Mouse (Mus musculus): ENCODE measurements around the gene Klhl2.

Gene Klhl2

DNA sequence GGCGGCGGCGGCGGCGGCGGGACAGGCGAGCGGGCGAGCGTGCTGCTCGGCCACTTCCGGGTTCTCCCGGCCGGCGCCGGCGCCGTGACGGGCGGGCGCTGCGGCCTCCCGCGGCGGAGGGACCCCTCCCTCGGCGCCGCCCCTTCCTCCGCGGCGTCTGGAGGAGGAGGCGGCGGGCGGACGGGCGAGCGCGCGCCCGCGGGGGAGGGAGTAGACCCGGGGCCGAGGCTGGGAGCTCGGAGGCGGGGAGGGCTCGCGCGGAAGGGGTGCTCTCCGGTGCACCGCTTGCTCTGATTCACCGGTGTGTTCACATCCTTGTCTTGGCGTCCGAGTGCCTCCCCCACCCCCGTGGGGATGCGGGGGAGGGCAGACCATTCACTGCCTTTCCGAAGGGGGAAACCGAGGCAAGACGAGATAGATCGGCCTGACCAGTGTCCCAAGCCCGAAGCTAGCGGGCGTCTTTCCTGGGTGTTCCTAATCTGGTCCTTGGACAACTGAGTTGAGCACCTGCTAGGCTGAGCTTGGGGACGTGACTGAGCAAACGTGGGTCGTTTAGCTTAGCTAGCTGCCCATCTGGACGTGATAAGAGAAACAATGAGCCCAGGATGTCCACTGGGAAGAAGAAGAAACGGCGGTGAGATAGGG, at the start of gene Klhl2:
Gene Klhl2, minus strand, starts transcription at position 121 of the 645 bp plus-strand sequence.
- CTCF ChIA-PET: no interaction called here

DNA sequence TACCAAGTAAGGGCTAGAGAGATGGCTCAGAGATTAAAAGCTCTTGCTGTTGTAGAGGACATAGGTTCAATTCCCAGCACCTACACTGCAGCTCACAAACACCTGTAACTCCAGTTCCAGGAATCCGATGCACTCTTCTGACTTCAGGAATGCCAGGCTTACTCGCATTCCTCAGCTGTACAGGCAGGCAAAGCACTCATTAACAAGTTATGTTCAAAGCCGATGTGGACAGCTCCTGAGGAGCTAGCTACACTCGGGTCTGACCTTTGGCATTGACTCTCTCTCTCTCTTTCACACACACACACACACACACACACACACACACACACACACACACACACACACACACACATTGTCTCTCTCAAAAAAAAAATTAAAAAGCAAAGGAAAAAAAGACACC, 48.9 kb upstream of the Klhl2 start:
- CTCF ChIA-PET: no interaction called here

DNA sequence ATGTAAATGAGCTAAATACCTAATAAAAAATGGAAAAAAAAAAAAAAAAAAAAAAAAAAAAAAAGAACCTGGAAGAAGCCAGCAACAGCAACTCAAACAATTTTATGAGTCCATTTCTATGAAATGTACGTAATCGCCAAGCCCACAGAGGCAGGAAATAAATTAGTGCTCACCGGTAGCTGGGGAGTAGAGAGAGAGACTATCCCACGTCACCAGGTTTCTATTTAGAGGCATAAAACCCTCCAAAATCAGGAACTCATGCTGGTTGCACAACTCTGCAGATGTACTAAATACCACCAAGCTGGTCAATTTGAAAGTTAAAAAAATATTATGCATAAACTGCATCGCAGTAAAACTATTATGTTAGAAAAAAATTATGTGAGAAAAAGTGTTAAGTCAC, 46.9 kb upstream of the Klhl2 start:
- CTCF ChIA-PET: no interaction called here

GRCm38 (mm10) chr8:64880619-64881200, 30.9 kb upstream of the Klhl2 start:
- CTCF ChIA-PET: interaction anchor here (0.7 kb wide), 1 partner anchor 12 kb away, joined by 12 read pairs; no protein-coding TSS in a partner anchor

- CTCF ChIA-PET: interaction anchor here (0.6 kb wide), 1 partner anchor 10 kb away, joined by 3 read pairs; no protein-coding TSS in a partner anchor
Measured at GRCm38 (mm10) chr8:64877630-64878312, 28.0 kb upstream of the Klhl2 start.

DNA sequence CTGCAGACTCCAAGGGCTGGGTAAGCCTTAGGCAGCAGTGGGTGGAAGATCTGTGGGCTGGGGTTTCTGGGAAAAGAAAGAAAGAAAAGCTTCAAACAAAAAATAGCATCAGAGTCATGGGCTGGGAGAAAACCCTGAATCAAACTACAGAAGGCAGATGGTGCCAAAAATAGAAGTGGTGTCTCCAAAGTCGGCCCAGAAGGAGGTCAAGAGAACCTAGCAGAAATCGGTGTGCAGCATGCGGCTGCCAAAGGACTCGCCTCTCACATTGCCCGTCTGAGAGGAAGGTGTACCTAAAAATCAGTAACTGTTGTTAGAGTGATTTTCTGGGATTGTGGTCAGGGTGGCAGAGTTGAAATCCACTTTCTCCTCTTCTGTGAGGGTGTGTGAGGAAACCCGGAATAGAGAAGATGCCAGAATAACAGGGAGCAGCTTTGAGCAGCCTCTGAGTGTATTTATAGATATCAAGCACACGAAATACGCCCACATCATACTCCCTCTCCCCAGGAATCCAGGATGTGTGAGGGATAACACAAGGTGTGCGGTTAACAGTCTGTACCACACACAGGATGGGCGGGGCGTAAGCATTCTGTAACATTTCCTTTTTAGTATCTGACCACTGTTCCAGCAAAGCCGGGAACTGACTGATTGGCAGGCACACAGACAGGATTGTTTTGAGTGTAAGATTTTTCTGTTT, 21.8 kb upstream of the Klhl2 start:
- CTCF ChIA-PET: no interaction called here

DNA sequence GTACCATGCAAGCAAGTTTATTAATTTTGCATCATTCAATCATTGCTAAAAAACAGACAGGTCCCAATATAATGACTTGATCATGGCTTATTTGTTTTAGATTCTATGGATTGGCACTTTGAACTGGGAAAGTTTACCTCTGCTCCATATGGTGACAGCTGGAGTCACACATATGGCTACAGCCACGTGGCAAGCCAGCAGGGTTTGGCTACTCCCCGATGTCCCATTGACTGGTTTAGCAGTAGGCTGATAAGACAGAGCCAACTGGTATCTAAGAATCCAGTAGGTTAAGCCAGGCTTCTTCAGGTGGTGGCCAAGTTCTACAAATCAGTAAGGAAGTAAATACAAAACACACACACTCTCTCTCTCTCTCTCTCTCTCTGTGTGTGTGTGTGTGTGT, 20.4 kb upstream of the Klhl2 start:
- CTCF ChIA-PET: no interaction called here

GRCm38 (mm10) chr8:64849091-64849896, 523 bp downstream of the Klhl2 start:
- CTCF ChIA-PET: interaction anchor here (0.6 kb wide), 1 partner anchor 16 kb away, joined by 17 read pairs; no protein-coding TSS in a partner anchor

DNA sequence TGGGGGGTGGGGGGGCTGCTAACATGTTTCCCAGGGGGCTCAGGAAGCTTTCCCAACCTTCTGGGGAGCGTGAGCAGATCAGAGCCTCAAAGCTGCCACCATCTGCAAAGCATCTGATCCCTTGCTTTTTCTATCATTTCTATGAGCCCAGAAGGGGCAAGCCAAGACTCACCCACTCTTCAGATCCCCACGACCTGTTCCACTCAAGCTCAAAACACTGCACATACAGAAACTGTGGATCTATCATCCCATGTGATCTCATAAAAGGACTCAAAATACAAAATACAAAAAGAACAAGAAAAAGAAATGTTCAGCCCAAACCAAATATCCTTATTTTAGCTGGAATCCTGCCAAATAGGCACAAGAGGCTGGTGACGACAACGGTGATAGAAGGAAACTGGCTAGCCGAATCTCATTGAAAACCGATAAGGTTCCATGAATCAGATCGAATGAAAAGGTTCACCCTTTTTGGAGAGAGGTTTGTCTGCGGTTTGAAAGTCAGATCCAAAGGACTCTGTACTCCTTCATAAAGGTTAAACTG, 1.5 kb downstream of the Klhl2 start:
- CTCF ChIA-PET: interaction anchor here (0.6 kb wide), 1 partner anchor 15 kb away, joined by 17 read pairs; no protein-coding TSS in a partner anchor

DNA sequence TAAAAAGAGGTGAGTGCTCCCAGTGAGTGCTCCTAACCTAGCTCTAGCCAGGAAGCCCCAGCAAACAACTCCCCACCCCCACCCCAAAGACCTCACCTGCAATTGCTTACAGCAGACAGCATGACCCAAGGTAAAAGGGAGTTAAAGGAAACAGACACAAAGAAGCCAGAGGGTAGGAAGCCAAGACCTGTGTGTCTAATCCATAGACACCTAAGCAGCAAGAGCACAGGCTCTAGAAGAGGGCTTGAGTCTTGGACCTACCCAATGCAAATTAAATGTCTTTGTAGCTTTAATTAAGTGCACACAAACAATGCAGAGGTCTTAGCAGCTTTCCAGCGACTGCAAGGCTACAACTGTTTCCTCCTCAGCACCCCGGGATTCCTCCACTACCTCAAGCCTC, 2.2 kb downstream of the Klhl2 start:
- CTCF ChIA-PET: no interaction called here

- CTCF ChIA-PET: no interaction called here
Measured at GRCm38 (mm10) chr8:64847241-64847640, 2.6 kb downstream of the Klhl2 start.

DNA sequence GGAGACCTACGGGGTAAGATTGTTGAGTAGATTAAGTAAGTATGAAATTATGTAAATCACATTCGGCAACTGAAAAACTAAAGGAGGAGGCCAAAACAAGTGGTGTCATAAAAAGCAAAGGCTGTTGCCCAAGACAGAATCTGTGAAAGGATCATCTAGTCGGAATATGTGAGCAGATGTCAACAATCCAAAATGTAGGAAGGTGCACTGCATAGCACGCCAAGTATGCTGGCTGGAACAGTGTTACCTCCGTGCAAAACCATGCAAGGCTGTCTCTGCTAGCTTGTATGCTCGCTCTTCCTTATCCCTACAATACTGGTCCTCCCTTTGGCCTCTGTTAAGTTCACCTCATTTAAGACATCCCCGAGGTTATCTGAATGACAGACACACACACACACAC, 4.5 kb downstream of the Klhl2 start:
- CTCF ChIA-PET: no interaction called here

DNA sequence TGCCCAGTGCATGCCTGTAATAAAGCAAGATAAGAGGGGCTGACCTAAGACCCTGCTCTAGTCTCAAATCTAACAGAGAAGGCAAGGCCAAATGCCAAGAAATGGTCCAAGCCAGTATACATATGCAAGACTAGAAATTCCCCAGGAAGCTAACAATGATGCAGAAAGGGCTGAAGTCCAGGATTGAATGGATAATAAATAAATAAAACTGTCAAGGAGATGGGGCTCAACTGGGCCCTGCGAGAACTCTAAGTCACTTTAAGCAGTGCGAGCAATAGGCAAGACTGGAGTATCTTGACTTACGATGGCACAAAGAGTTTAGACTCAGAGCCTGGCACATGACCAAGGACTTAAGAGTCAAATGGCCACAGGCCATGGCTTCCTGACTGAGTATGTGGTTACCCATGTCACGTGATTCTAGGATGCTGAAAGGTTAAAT, 5.8 kb downstream of the Klhl2 start:
- CTCF ChIA-PET: interaction anchor here (0.5 kb wide), 1 partner anchor 217 kb away, joined by 4 read pairs; no protein-coding TSS in a partner anchor

GRCm38 (mm10) chr8:64843168-64843567, 6.6 kb downstream of the Klhl2 start:
- CTCF ChIA-PET: no interaction called here

DNA sequence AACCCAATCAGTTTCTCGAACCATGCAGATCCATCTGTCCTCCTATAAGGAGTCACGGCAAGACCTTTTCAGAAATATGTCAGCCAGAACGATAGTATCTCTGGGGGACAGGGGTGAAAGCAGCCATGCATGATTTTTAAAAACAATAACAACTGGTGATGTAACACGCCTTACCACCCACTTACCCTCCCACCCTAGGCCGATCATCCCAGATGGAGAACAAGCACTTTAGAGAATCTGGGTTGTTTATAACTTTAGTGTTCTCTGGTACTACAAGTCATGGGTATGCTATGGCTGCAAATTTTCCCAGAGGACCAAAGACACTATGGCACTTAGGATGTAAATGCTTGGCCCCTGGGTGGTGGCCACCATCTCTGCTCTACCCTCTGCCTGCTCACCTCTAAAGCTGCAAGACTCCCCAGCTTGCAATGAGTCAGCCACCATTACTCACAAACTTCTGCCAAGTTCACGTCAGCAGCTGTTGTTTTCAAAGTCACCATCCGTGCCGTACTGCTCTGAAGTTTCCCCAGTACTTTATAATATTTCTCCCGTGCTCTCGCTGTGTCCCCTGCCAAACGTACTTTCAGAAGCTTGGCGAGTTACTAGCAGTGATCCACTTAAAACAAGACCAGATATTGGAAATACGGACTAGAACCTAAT, 7.9 kb downstream of the Klhl2 start:
- CTCF ChIA-PET: no interaction called here

DNA sequence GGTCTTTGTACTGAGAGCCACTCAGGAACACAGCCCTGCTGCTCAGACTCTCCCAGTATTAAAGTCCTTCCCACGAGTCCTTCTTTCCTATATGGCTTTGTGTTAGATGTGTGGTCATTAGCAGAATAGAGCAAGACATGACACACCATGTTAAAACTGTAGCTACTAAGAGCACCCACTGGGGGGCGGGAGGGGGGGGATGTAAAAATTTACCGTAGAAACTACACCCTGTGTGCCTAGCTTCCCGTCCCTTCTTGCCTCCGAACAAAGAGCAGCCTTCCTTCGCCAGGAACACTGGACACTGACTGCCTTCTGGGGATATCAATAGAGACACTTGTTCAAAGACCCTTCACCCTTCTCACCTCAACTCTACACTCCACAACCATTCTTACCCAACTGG, 10.2 kb downstream of the Klhl2 start:
- CTCF ChIA-PET: interaction anchor here (0.6 kb wide), 1 partner anchor 12 kb away, joined by 3 read pairs; no protein-coding TSS in a partner anchor

- CTCF ChIA-PET: no interaction called here
Measured at GRCm38 (mm10) chr8:64835475-64836122, 14.2 kb downstream of the Klhl2 start.

DNA sequence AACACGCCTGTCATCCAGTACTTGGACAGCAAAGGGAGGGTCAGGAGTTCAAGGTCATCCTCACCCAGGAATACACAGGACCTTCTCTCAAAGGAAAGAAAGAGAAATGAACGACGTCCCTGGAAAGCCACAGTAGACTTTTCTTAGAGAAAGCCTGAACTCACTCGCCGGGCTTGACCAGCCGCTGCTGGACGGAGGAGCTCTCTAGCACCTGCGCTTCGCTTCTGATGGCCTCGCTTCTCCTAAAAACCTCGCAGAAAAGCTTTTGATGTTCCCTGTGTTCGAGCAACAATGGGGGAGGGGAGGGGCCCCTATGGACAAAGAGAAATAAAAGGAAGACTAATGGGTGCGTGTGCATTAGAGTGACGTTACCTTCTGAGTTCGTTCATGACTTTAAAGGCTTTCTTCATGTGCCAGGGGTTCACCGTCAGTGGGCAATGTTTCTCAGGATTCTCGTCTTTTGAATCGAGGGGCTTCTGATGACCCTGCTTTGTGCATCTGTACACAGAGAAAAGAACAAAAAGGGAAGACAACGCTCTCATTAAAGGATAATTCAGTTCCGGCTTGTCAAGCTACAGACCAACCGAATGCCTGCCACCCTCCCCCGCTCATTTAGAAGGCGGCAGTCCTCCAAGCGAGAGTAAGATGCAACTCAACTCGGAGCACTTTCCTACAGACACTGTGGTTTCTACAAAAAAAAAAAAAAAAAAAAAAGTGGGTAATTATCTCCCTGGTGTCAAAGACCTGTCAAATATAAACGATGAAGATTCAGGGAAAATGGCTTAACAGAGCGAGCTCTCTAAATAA, 15.5 kb downstream of the Klhl2 start:
- CTCF ChIA-PET: no interaction called here

DNA sequence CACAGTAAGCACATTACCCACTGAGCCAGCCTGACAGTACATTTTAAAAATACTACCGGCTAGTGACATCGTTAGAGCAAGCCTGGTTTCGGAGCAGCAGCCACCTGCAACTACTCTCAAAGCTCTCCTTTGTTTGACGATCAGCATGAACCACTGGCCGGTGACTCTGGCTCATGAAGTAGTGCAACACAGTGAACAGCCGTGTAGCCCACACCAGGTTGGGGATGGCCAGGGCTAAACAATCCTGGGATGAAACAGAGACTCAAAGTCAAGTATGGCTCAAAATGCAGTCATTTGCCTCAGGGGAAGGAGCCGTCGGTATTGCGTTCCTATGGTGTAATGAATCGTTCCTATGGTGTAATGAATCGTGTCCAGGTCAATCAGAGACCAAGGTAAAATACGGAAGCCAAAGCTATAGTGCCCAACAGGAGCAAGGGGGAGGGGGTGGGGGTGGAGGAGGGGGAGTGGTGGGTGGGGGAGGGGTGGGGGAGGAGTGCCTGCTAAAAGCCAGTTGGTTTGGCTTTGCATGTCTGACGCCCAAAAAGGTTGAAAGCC, 17.2 kb downstream of the Klhl2 start:
- CTCF ChIA-PET: interaction anchor here (0.6 kb wide), 1 partner anchor 16 kb away, joined by 17 read pairs; no protein-coding TSS in a partner anchor

All from spleen, embryonic (tissue).